Mouse (Mus musculus): ENCODE data around the gene Arg2.
"Not testable (repeated sequence)": the region's sequence is repeated elsewhere in the genome, so short reads cannot be mapped to it uniquely, and the experiment has no call there.

Gene Arg2

DNA sequence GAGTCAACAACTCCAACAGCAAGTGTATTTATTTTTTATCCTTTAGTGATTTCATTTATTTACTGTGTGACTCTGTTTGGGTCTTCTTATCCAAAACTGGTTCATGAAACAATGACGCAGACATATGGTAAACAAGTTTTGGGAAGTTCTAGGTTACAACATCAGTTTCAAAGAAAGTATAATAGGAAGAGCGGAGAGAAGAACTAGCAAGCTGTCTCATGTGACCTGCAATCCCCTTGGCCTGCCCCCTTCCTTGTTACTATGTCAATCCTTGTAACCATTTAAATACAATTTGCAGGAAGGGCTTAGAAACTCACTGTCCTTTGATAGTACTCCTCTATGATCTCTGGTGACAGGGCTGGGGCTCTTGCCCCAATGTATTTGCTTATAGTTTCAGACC lies 10.2 kb downstream of the Arg2 start:
- POLR2A ChIA-PET = interaction anchor here in 1 of 4 experiments (2.8 kb wide), 1 partner anchor 10 kb away, joined by 10 read pairs; the partner anchor contains the start of gene Arg2
- CTCF ChIA-PET = no interaction called here

DNA sequence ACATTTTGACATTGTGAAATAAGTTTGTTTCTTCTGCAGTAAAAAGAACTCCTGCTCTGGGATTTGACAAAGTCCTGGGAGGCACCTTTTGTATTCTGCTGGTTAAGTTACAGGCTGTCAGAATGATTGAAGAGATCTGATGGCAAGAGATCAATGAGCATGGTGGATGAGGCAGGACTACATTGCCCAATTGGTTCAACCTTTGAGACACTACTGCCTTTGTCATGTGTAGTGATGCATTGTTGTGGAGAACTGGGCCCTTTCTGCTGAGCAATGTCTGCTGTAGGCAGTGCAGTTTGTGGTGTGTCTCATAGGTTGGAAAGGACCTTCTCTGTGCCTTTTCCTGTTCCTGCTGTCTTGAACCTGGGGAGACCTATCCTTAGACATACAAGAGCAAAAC lies 10.8 kb downstream of the Arg2 start:
- POLR2A ChIA-PET = interaction anchor here in 1 of 4 experiments (2.8 kb wide), 1 partner anchor 10 kb away, joined by 10 read pairs; the partner anchor contains the start of gene Arg2
- CTCF ChIA-PET = no interaction called here

DNA sequence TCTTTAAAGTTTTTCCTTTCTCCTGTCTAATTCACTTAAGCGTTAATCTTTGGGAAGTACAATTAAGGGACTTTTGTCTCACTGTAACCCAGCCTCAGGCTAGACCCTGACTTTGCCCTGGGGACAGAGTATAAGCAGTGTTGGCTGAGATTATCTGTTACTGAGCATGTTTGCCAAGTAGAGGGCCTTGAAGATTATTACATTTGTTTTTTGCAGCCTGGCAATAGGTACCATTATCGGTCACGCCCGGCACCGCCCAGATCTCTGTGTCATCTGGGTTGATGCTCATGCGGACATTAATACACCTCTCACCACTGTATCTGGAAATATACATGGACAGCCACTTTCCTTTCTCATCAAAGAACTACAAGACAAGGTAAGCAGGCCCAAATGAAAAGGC lies 19.1 kb downstream of the Arg2 start:
- ChIA-PET POLR2A (interaction anchor here in 1 of 4 experiments (1.1 to 1.8 kb wide), 3 partner anchors 18 to 148 kb away, joined by 3 to 6 read pairs (median 5); partner anchors contain the start of genes Arg2 and Rad51b), CTCF (no interaction called here)

DNA sequence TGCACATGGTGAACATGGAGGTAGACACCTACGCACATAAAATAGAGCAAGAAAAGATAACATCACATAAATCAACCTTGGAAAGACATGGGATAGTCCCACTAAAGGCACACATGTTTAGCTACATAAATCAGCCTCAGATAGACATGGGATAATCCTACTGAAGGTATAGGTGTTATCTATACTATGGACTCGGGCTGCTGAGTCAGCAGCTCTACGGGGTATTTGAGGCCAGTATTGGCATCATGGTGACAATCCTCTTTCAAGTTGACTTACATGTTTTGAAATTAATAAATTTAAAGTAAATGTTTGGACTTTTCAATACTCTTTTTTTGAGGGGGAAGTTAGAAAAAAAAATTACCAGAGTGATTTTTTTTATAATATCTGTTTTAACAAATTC lies 32.3 kb downstream of the Arg2 start:
- POLR2A ChIA-PET = interaction anchor here in 1 of 4 experiments (1.2 kb wide), 1 partner anchor 9 kb away, joined by 3 read pairs; no protein-coding TSS in a partner anchor
- CTCF ChIA-PET = no interaction called here

DNA sequence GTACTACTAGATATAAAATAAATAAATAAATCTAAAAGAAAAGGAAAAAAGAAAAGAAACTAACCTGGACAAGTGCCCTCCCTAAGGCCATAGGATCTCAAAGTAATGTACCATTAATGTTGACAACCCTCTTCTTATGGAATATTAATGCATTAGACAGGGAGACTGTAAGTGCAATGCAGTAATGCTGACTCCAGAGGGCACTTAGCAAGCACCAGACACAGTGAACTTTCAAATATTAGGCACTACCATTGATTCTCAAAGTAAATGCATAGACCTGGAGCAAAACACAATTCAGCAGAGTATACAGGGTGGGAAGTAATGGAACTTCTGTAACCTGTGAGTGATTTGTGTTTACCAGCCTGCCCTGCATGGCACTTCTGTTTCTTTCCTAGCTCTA lies 38.6 kb downstream of the Arg2 start:
- POLR2A ChIA-PET = no interaction called here
- CTCF ChIA-PET = interaction anchor here in 1 of 4 experiments (1.0 to 1.2 kb wide), 2 partner anchors 24 to 250 kb away, joined by 3 to 4 read pairs; no protein-coding TSS in a partner anchor

DNA sequence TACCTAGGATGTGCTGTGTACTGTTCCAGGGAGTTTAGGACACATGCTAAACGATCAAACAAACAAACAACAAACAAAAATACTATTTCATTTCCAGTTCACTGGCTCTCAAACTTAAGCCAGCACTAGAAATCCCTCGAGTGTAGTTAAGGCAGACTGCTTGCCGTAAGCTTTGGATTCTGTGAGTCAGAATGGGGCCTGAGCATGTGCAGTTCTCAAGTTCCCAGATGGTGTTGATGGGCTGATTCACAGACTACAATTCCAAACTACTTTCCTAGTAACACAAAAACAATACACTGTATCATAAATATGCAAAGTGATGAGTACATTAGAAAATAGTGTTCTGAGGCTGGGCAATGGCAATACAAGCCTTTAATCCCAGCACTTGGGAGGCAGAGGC lies 39.8 kb downstream of the Arg2 start:
- POLR2A ChIA-PET = interaction anchor here in 1 of 4 experiments (0.6 to 2.6 kb wide), 2 partner anchors 13 to 64 kb away, joined by 3 to 9 read pairs; no protein-coding TSS in a partner anchor
- CTCF ChIA-PET = interaction anchor here in 1 of 4 experiments (1.3 kb wide), 1 partner anchor 23 kb away, joined by 4 read pairs; no protein-coding TSS in a partner anchor

DNA sequence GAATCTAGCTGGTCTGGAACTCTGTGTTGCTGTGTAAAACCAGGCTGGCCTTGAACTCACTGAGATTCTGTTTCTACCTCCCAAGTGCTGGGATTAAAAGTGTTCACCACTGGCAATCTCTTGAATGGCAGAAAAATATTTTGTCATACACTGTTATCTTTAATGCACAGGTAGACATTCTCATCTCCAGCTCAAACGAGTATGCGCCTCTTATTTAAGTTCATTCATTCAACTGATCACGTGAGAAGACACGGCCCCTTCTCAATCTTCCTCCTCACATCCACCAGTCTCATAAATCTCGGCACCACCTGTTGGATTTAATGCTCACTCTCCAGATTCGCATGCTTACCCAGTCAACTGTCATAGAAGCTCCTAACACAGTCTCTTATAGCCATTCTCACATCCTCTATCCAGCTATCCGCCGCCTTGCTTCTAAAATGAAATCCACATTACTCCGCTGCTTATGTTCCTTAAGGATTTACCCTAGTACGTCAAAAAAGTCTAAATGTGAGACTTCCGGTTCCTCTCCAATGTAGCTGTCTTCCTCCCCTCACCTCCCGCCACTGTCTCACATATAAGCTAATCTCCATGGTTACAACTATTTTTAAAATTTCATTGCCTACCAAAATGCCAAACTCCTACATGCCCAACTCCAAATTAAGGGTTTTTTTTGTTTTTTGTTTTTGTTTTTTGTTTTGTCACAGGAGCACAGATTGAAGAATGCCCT lies 40.9 kb downstream of the Arg2 start:
- CTCF ChIA-PET = interaction anchor here in 3 of 4 experiments (1.0 to 1.5 kb wide), 6 partner anchors 19 to 253 kb away, joined by 3 to 6 read pairs (median 4); partner anchors contain the start of gene Rad51b (in 1 of the 3)

DNA sequence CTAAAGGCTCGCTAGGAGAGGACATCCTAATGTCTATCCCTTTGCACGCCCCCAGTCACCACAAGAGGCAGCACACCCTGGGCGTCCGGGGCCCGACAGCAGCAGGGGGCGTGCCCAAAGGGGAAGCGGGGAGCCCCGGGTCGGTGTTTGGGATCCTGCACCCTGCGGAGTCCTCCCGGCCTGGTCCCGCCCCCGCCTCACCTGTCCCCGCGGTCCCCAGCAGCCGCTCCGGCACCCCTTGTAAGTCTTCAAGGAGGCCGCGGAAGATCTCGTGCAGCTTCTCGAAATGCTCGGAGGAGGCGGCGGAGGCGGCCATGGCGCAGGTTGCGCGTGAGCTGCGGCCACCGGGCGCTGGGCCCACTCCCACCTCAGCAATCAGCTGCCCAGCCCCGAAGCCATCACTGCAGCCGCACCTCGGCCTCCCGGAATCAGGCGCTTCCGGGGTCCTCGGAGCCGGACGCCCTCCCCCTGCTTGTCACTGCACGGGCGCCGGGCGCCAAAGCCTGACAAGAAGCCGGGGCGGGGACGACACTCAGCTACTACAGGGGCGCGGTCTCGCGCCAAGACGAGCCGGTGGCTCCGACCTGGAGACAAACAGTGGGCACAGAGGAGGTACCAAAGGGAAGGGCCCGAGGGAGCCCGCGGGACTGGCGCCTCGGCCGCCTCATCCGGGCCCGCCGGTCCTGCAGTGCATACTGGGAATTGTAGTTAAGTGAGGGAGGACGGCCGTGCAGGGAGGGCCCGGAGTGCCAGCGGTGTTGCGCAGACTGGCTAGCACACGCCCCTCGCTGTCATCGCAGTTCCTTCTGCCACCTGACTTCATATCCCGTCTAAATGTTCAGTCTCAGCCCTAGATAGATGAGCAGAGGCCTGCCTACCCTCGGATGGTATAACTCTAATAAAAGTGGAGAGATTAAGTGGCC lies 41.7 kb downstream of the Arg2 start, which contains the start of gene Vti1b:
TSS of gene Vti1b (minus strand) at position 649 of the 923 bp plus-strand sequence.
- ChIA-PET POLR2A (interaction anchor here in 3 of 4 experiments (0.6 to 2.6 kb wide), 21 partner anchors 12 to 941 kb away, joined by 3 to 11 read pairs (median 4); partner anchors contain the start of genes Rad51b (in 1 of the 3), Rdh11 (in 1 of the 3), Zfp36l1 (in 1 of the 3) and Zfyve26 (in 1 of the 3)), CTCF (interaction anchor here (0.6 to 1.5 kb wide), 9 partner anchors 18 to 254 kb away, joined by 3 to 9 read pairs (median 4); partner anchors contain the start of gene Rad51b (in 1 of the 4))

More for the DNA sequence above, 40.9 kb downstream of the Arg2 start:
- POLR2A ChIA-PET = interaction anchor here in 3 of 4 experiments (0.7 to 2.6 kb wide), 15 partner anchors 14 to 942 kb away, joined by 3 to 11 read pairs (median 4); partner anchors contain the start of genes Zfp36l1 (in 2 of the 3), Pigh (in 1 of the 3), Rad51b (in 1 of the 3) and Rdh11 (in 1 of the 3)

DNA sequence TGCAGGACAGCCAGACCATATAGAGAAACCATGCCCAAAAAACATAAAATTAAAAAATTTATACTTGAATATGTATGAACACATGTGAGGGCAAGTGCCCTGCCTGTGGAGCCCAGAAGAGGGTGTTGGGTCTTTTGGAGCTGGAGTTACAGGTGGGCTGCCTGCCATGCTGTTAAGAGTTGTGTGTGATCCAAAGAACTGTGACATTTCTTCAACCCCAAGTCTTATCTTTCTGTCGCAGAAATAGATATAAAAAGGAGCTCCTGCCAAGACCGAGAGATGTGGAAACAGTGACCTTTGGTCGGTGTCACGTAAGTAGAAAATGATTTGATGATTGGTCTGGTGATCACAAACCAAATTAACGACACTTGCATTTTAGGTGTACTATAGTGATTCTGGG lies 43.1 kb downstream of the Arg2 start:
- ChIA-PET POLR2A (interaction anchor here in 2 of 4 experiments (0.8 to 2.4 kb wide), 7 partner anchors 10 to 123 kb away, joined by 3 to 7 read pairs (median 3); partner anchors contain the start of gene Zfyve26 (in 1 of the 2)), CTCF (interaction anchor here in 3 of 4 experiments (0.6 to 1.4 kb wide), 6 partner anchors 20 to 254 kb away, joined by 3 to 8 read pairs (median 4); partner anchors contain the start of gene Arg2 (in 1 of the 3))

DNA sequence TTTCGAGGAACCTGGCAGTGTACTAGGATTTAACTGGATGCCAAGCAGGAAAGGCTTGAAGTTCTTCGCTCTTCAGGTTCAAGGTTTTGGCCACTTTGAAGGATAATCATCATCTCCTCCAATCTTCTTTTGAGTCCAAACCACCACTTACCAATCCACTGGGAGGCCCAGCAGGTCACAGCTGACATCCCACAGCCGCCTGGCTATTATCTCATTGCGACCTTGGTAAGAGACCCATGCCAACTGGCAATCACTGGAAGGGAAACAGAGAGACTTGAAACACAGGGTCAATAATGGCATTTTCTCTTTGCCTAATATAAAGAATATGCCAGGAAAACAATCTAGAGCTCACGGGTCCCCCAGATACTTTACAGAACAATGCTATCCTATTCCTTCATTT lies 45.4 kb downstream of the Arg2 start:
- CTCF ChIA-PET = interaction anchor here in 1 of 4 experiments (0.8 kb wide), 1 partner anchor 17 kb away, joined by 7 read pairs; no protein-coding TSS in a partner anchor
- POLR2A ChIA-PET = interaction anchor here in 2 of 4 experiments (0.9 to 1.7 kb wide), 7 partner anchors 9 to 23 kb away, joined by 3 to 4 read pairs (median 3); no protein-coding TSS in a partner anchor

DNA sequence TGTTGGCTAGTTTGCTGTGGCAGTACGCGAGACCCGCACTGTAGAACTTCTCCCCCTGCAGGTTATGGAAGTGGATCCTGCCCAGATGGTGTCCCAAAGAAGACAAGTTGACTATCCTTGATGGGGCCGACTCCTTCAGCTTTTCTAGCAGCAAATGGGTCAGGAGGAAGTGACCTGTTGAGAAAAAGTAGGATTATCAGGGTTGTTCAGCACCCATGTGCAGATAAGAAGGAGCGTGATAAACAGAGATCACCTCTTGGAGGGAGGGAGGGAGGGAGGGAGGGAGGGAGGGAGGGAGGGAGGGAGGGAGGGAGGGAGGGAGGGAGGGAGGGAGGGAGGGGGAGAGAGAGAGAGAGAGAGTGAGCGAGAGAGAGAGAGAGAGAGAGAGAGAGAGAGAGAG lies 54.6 kb downstream of the Arg2 start:
- POLR2A ChIA-PET = interaction anchor here in 1 of 4 experiments (0.7 to 2.3 kb wide), 2 partner anchors 9 to 11 kb away, joined by 3 to 7 read pairs; no protein-coding TSS in a partner anchor
- CTCF ChIA-PET = not testable (repeated sequence)

DNA sequence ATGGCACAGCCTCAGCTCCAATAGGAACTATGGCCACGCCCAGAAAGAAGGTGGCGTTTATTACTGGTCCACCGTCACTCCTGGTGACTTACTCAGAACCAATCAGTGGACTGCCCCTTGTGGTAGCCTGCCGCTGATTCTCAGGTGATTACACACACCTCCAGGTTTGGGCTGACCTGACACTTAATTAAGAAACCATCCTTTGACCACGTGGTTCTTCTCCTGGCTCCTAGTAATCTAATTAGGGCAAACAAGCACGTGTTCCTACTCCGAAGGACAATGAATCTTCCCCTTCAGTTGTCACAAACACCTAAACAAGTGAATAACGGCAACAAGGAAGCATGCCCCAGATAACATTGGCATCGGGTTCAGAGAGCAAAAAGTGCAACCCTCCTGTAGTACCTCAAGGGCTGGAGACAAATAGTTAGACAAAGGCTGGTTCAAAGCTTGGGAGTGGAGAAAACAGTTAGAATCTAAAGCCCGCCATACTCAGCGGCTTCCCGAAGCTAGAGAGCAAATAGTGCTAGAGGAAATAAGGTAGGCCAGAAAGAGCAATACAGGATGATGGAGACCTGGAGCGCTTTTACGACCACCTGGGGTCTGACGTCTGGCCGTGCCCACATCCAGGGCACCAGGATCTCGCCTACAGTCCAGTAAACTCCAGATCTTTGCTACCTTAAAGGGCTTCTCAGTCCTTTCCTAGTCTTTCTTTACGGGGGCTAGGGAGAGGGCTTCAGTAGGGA lies 60.5 kb downstream of the Arg2 start:
- POLR2A ChIA-PET = interaction anchor here in 3 of 4 experiments (0.6 to 1.9 kb wide), 16 partner anchors 9 to 511 kb away, joined by 3 to 12 read pairs (median 3); partner anchors contain the start of genes Vti1b (in 3 of the 3), Rad51b (in 1 of the 3) and Zfyve26 (in 1 of the 3)
- CTCF ChIA-PET = interaction anchor here in 3 of 4 experiments (0.5 to 1.1 kb wide), 8 partner anchors 19 to 272 kb away, joined by 3 to 4 read pairs (median 3); partner anchors contain the start of gene Vti1b (in 1 of the 3)

DNA sequence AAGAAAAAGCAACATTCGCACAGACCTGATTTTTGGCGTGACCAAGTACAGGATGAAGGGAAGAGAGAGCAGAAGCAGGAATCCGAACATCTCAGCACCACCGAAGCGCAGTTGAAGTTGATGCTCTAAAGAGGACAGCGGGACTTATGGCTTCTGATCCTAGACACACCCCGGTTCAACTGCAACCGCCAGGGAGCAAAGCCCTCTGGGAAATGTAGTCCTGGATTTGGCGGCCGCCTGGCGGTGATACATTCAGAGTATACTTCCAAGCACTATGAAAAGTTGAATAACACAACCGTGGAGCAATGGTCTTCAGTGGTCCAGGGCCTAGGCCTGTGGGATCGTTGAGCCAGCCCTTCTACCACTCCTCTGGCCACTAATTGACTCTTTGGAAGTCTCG lies 61.1 kb downstream of the Arg2 start:
- POLR2A ChIA-PET = interaction anchor here in 1 of 4 experiments (1.7 to 1.9 kb wide), 2 partner anchors 19 to 105 kb away, joined by 11 to 12 read pairs; partner anchors contain the start of genes Rad51b, Vti1b and Zfyve26
- CTCF ChIA-PET = interaction anchor here in 1 of 4 experiments (0.5 to 1.1 kb wide), 2 partner anchors 24 to 70 kb away, joined by 3 read pairs; no protein-coding TSS in a partner anchor

DNA sequence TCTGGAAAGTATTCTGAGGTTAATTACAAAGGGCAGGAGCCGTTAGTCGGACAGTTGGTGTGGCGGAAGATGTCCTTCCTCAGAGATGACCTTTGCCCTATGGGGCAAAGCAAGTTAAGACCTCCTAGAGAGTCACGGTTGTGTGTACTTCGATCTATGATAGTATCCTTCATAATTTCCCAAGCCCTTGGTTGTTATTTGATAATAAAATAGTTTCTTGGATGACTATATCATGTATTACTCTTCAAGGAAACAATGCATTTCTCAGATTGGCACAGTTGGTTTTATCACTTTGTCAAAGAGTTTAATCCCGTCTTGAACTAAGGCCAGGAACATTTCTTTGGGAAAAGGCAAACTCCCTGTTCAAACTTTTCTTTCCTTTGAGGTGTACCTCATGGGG lies 61.6 kb downstream of the Arg2 start, which contains the start of gene Rdh11:
TSS of gene Rdh11 (minus strand) at position 101 of the 400 bp plus-strand sequence.
- CTCF ChIA-PET = interaction anchor here in 2 of 4 experiments (1.1 to 2.0 kb wide), 3 partner anchors 13 to 69 kb away, joined by 3 to 47 read pairs (median 23); no protein-coding TSS in a partner anchor
- POLR2A ChIA-PET = interaction anchor here in 1 of 4 experiments (1.9 kb wide), 1 partner anchor 20 kb away, joined by 11 read pairs; the partner anchor contains the start of gene Vti1b

DNA sequence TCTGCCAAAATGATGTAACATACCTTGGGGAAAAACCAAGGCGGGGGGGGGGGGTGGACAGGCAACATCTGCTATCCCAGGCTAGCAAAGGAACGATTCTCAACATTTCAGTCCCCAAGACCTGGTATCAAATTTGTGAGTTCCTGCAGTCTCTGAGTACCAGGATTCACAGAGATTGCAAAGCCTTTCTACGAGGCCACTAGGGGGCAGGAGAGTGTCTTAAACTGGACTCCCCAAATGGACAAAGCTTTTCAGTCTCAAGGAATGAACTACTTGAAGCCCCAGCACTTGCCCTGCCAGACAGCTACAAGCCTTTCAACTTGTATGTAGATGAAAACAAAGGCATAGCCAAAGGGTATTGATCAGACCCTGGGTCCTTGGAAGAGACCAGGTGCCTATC lies 62.9 kb downstream of the Arg2 start:
- ChIA-PET POLR2A (interaction anchor here (0.5 to 1.3 kb wide), 12 partner anchors 14 to 952 kb away, joined by 3 to 6 read pairs (median 4); partner anchors contain the start of gene Arg2 (in 1 of the 4)), CTCF (interaction anchor here (0.5 to 2.0 kb wide), 53 partner anchors 8 to 1585 kb away, joined by 3 to 47 read pairs (median 4); partner anchors contain the start of genes Vti1b (in 2 of the 4), Arg2 (in 1 of the 4) and Rad51b (in 1 of the 4))

DNA sequence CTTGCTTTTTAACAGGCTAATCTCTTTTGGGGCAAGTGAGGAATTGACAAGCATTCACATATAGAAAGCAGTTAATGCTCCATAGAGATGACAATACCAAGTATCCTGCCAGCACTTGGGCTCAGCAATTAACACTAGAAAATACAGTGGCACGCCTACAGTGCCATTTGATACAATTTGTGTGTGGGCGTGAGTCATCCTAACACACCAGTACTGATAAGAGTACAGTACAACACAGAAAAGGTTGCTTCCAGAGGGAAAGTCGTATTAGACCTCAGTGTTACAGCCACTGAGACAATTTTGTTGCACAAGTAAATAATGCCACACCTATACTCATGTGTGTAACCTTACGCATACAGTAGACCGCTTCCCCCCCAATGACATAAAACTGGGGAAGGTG lies 66.5 kb downstream of the Arg2 start:
- POLR2A ChIA-PET = interaction anchor here in 1 of 4 experiments (0.7 to 1.6 kb wide), 2 partner anchors 50 to 887 kb away, joined by 3 to 4 read pairs; no protein-coding TSS in a partner anchor
- CTCF ChIA-PET = interaction anchor here in 1 of 4 experiments (0.9 kb wide), 1 partner anchor 64 kb away, joined by 4 read pairs; no protein-coding TSS in a partner anchor
